Mouse (Mus musculus) neural tube, embryonic 13.5 days (tissue): ENCODE data around the gene Plscr3. TPM values are rescaled to one million over a fixed set of nuclear protein-coding genes. Genes with fewer than 3 reads are reported as not detected.

Experiments
- ATAC-seq: fragments of 200-750 bp; cut with Nextera tagmentation; 2 replicates; pipeline ENCODE4 v1.8.0; 2017; ENCODE audit warnings: low read depth, mild to moderate bottlenecking, moderate TSS enrichment, moderate library complexity
- H3K27ac ChIP-seq: fragments of 300-500 bp; sonication (generic); replicated peaks from 2 replicates; pipeline ENCODE4 v1.5.1; 2015; ENCODE audit warnings: moderate library complexity, mild to moderate bottlenecking, inconsistent platforms
- H3K27me3 ChIP-seq: fragments of 300-500 bp; sonication (generic); 2 replicates; pipeline ENCODE4 v1.6.1; 2015; ENCODE audit warnings: mild to moderate bottlenecking, inconsistent platforms
- H3K36me3 ChIP-seq: fragments of 300-500 bp; sonication (generic); 2 replicates; pipeline ENCODE4 v1.6.1; 2015; ENCODE audit warnings: mild to moderate bottlenecking, inconsistent platforms
- H3K4me1 ChIP-seq: fragments of 300-500 bp; sonication (generic); replicated peaks from 2 replicates; pipeline ENCODE4 v1.6.1; 2015; ENCODE audit warnings: inconsistent platforms
- H3K4me2 ChIP-seq: fragments of 300-500 bp; sonication (generic); 2 replicates; pipeline ENCODE4 v1.6.1; 2015; ENCODE audit warnings: inconsistent platforms, mild to moderate bottlenecking, moderate library complexity
- H3K4me3 ChIP-seq: fragments of 300-500 bp; sonication (generic); 2 replicates; pipeline ENCODE4 v1.5.1; 2015; ENCODE audit warnings: mild to moderate bottlenecking, inconsistent platforms
- H3K9ac ChIP-seq: fragments of 300-500 bp; sonication (generic); 2 replicates; pipeline ENCODE4 v1.6.1; 2015; ENCODE audit warnings: moderate library complexity, mild to moderate bottlenecking, inconsistent platforms
- H3K9me3 ChIP-seq: fragments of 300-500 bp; sonication (generic); 2 replicates; pipeline ENCODE4 v1.6.1; 2016; ENCODE audit warnings: inconsistent platforms
- WGBS: fragments of 180-500 bp; shearing (Covaris S2); methylation state at CpG from one replicate; pipeline ENCODE4 v1.1.7; 2015; 5-methylcytosine and 5-hydroxymethylcytosine counted together
- polyA plus RNA-seq: library from polyadenylated mRNA; unstranded; fragments of >200 nt; fragmentation: Nextera tagmentation; extraction: Ambion mirVana; gene quantifications from 2 replicates; pipeline ENCODE4 v1.2.1, GENCODE M21; 2015

Gene Plscr3
- polyA plus RNA-seq, 1 experiment from 2014 or later = 65.6 TPM

DNA sequence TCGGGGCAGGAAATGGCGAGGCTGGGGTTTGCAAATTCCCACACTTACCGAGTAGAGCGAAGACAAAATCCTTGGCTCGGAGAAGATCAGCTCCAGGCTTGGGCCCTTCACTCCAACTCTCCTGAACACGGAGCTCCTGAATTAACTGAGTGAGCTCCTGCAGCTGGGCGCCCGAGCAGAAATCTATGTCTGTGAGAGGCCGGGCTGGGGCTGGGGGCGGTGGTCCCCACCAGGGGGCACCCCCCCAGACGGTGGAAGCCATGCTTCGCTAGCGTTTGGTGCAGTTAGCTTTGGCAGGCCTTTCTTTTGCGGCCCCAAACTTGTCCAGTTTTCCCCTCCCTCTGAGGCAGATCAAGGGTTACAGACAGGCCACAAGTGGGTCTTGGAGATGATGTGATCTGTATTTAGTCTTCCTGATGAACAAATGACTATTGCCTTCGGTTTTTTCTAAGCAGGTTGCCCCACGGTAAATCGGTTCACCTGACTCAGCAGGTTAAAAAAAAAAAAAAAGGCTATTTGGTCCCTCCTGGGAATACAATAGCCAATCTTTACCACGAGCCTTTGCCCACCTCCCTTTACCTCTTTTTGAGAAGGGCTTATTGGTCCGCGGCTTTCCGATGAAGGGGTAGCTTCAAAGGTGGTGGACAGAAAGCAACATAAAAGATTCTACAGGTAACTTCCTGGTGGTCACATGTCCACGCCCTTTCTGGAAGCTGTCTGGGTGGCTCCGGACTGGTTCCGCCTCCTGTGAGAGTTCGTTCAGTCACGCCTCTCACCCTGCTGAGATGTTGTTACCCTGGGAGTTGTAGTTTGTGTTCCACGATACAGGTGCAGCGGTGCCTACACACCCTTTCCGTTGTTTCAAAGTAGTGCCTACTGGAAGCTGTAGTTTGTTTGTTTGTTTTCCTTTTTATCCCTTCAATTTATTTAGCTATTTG is 40.9 kb upstream of the Plscr3 start, which contains the start of gene Tmem102:
TSS of gene Tmem102 (minus strand) at position 653 of the 938 bp plus-strand sequence.
- Histone ChIP-seq H3K9ac (peak within 1 kb of the TSS; percentile 6; the same call in 1 of the 2 replicates), H3K27ac (no peak within 1 kb of the TSS), H3K27me3 (peaks cover 42% of the 10 kb centered on the region), H3K36me3 (no peaks in the 10 kb centered on the region), H3K4me2 (peak within 1 kb of the TSS; percentile 96), H3K9me3 (no peaks in the 10 kb centered on the region), H3K4me1 (peaks cover 51% of the 10 kb centered on the region), H3K4me3 (peak within 1 kb of the TSS; percentile 60)
- WGBS = 5% methylated on average over 29 of the region's 29 CpGs
- no peak for ATAC-seq

DNA sequence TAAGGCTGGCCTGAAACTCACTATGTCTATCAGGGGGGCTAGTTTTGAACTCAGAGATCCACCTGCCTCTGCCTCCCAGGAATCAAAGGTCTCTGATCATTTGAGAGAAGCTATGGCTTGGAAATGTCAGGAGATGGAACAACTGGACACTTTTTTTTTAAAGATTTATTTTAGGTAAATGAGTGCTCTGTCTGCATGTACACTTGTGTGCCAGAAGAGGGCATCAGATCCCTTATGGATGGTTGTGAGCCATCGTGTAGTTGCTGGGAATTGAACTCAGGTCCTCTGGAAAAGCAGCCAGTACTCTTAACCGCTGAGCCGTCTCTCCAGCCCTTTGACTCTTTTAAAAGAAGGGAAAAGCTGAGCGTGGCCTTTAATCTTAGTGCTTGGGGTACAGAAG is 39.8 kb upstream of the Plscr3 start:
- no peak for ATAC-seq

GRCm38 (mm10) chr11:69807641-69808040 is 38.5 kb upstream of the Plscr3 start:
- Histone ChIP-seq H3K4me2 (no peak overlapping the region), H3K4me3 (no peak overlapping the region), H3K36me3 (no peaks in the 10 kb centered on the region), H3K27me3 (peaks cover 38% of the 10 kb centered on the region), H3K9me3 (no peaks in the 10 kb centered on the region), H3K27ac (no peak overlapping the region), H3K4me1 (peaks cover 29% of the 10 kb centered on the region), H3K9ac (no peak overlapping the region)
- 76% methylated on average over 2 of the region's 2 CpGs for whole genome bisulfite sequencing
- no peak for ATAC-seq

More for the DNA sequence above, 39.8 kb upstream of the Plscr3 start:
- Histone ChIP-seq H3K4me3 (no peak overlapping the region), H3K4me1 (peaks cover 41% of the 10 kb centered on the region), H3K27ac (no peak overlapping the region), H3K9me3 (no peaks in the 10 kb centered on the region), H3K36me3 (no peaks in the 10 kb centered on the region), H3K4me2 (no peak overlapping the region), H3K9ac (no peak overlapping the region), H3K27me3 (peaks cover 42% of the 10 kb centered on the region)
- WGBS = 87% methylated on average over 4 of the region's 4 CpGs

GRCm38 (mm10) chr11:69810280-69810679 is 35.9 kb upstream of the Plscr3 start:
- Histone ChIP-seq H3K9me3 (no peaks in the 10 kb centered on the region), H3K4me1 (peaks cover 3% of the 10 kb centered on the region; the same call in 1 of the 2 replicates), H3K9ac (no peak overlapping the region), H3K27me3 (peaks cover 24% of the 10 kb centered on the region), H3K4me3 (no peak overlapping the region), H3K36me3 (no peaks in the 10 kb centered on the region), H3K4me2 (no peak overlapping the region), H3K27ac (no peak overlapping the region)
- no peak for ATAC-seq

DNA sequence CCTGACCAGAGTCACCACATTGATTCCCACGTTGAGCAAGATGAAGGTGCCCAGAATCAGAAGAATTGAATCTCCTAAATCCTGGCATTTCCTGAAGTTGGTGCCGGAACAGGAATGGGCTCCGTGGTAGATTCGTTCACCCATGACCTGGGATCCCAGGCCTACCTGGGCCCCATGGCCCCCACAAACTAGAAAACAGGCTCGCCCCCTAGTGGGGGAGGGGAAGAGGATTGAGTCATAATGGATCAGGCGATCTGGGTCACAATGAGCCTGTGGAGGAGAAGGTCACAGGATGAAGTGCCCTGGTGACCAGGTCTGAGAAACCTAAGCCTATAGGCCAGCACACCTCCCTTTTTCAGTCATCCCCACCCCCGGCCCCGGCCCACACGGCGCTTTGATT is 31.0 kb upstream of the Plscr3 start, which contains the start of gene Gm39566:
TSS of gene Gm39566 (minus strand) at position 144 of the 400 bp plus-strand sequence.
- Histone ChIP-seq H3K9me3 (peaks cover 6% of the 10 kb centered on the region; the same call in 1 of the 2 replicates), H3K4me2 (no peak within 1 kb of the TSS), H3K4me1 (no peaks in the 10 kb centered on the region), H3K27me3 (no peaks in the 10 kb centered on the region), H3K36me3 (no peaks in the 10 kb centered on the region), H3K9ac (no peak within 1 kb of the TSS), H3K4me3 (no peak within 1 kb of the TSS), H3K27ac (no peak within 1 kb of the TSS)
- ATAC-seq = no peak
- WGBS = 65% methylated on average over 10 of the region's 10 CpGs

DNA sequence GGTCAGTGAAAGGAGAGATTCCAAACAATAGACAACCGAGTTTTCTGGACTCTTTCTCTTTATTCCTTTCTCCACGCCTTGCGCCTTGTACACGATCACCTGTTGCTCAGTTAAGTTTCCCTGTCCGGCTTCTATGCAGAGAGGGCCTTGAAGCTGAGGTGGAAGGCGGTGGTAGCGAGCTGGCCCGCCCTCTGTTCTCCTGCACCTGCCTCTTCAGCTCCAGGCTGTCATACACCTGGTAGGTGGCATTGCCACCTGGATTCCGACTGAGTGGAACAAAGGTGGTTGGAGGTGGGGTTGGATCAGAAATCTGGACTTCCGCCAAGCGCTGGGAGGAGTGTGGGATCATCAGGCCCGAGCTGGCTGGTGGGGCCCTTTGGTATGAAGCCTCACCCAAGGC is 29.7 kb upstream of the Plscr3 start:
- 91% methylated on average over 12 of the region's 12 CpGs for WGBS
- ATAC-seq = no peak

GRCm38 (mm10) chr11:69818365-69818764 is 27.8 kb upstream of the Plscr3 start, which contains the start of gene Spem2:
Gene Spem2 (minus strand): TSS chr11:69818465.
- H3K9me3 ChIP-seq = peaks cover 6% of the 10 kb centered on the region; the same call in 1 of the 2 replicates
- no peak within 1 kb of the TSS for H3K9ac ChIP-seq
- no peak within 1 kb of the TSS for H3K4me2 ChIP-seq
- H3K36me3 ChIP-seq = no peaks in the 10 kb centered on the region
- no peak for ATAC-seq
- WGBS = 83% methylated on average over 2 of the region's 2 CpGs
- no peaks in the 10 kb centered on the region for H3K27me3 ChIP-seq
- no peak within 1 kb of the TSS for H3K4me3 ChIP-seq
- H3K27ac ChIP-seq = no peak within 1 kb of the TSS
- H3K4me1 ChIP-seq = no peaks in the 10 kb centered on the region

More for the DNA sequence above, 29.7 kb upstream of the Plscr3 start:
- no peak overlapping the region for H3K9ac ChIP-seq
- H3K27ac ChIP-seq = no peak overlapping the region
- H3K4me1 ChIP-seq = no peaks in the 10 kb centered on the region
- no peaks in the 10 kb centered on the region for H3K27me3 ChIP-seq
- peaks cover 6% of the 10 kb centered on the region; the same call in 1 of the 2 replicates for H3K9me3 ChIP-seq
- no peak overlapping the region for H3K4me2 ChIP-seq
- no peak overlapping the region for H3K4me3 ChIP-seq
- H3K36me3 ChIP-seq = no peaks in the 10 kb centered on the region

DNA sequence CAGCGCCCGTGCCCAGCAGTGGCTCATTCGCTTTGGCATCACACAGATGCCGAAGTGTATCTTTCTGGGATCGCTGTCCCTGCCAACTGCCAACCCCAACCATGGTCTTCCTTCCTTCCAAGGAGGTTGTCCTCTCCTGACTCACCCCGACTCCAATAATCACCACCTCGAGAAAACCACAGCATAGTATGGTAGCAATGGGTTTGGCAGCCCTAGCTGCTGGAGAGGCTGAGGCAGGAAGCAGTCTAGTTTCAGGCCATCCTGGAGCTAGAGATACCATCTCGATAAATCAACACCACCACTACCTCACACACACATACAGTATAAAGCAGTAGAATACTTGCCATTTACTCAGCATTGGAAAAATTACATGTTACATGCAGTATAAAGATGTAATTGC is 27.3 kb upstream of the Plscr3 start:
- no peak overlapping the region for H3K27ac ChIP-seq
- ATAC-seq = no peak
- H3K4me2 ChIP-seq = no peak overlapping the region
- H3K36me3 ChIP-seq = peaks cover 5% of the 10 kb centered on the region; the same call in 1 of the 2 replicates
- H3K4me1 ChIP-seq = no peaks in the 10 kb centered on the region
- WGBS = 89% methylated on average over 8 of the region's 8 CpGs
- H3K9ac ChIP-seq = no peak overlapping the region
- no peaks in the 10 kb centered on the region for H3K27me3 ChIP-seq
- peaks cover 6% of the 10 kb centered on the region; the same call in 1 of the 2 replicates for H3K9me3 ChIP-seq
- no peak overlapping the region for H3K4me3 ChIP-seq

DNA sequence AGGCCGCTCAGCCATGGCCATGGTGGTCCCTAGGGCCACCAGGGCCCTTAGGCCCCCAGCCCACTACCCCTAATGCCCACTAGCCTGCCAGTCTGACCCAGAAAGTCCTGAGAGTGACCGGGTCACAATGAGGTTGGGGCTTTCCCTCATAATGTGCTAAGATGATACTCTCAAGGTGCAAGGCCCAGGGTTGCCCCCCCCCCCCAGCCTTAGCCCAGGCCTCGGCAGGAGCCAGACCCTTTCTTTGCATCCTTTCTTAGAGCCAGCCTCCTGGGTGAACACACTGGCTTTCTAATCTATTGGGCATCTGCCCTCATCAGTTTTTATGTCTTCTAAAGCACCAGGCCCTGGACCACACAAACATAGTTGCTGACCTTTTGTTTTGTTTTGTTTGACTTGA is 24.1 kb upstream of the Plscr3 start, which contains the start of gene Spem1:
TSS of gene Spem1 (minus strand) at position 101 of the 400 bp plus-strand sequence.
- whole genome bisulfite sequencing = 89% methylated on average over 3 of the region's 3 CpGs
- no peak for ATAC-seq
- Histone ChIP-seq H3K36me3 (peaks cover 36% of the 10 kb centered on the region), H3K27ac (no peak within 1 kb of the TSS), H3K4me2 (no peak within 1 kb of the TSS), H3K27me3 (no peaks in the 10 kb centered on the region), H3K9ac (no peak within 1 kb of the TSS), H3K4me3 (no peak within 1 kb of the TSS), H3K9me3 (peaks cover 6% of the 10 kb centered on the region; the same call in 1 of the 2 replicates), H3K4me1 (no peaks in the 10 kb centered on the region)

GRCm38 (mm10) chr11:69823456-69823855 is 22.7 kb upstream of the Plscr3 start:
- Histone ChIP-seq H3K4me3 (no peak overlapping the region), H3K36me3 (peaks cover 50% of the 10 kb centered on the region), H3K27ac (no peak overlapping the region), H3K9me3 (no peaks in the 10 kb centered on the region), H3K4me2 (no peak overlapping the region), H3K27me3 (no peaks in the 10 kb centered on the region), H3K4me1 (no peaks in the 10 kb centered on the region), H3K9ac (no peak overlapping the region)
- no peak for ATAC-seq
- 65% methylated on average over 2 of the region's 2 CpGs for WGBS

GRCm38 (mm10) chr11:69828832-69829231 is 17.3 kb upstream of the Plscr3 start:
- ATAC-seq = no peak
- H3K9me3 ChIP-seq = no peaks in the 10 kb centered on the region
- no peak overlapping the region for H3K4me2 ChIP-seq
- peaks cover 24% of the 10 kb centered on the region for H3K4me1 ChIP-seq
- H3K36me3 ChIP-seq = peaks cover 93% of the 10 kb centered on the region
- H3K27me3 ChIP-seq = no peaks in the 10 kb centered on the region
- WGBS = 55% methylated on average over 5 of the region's 5 CpGs
- H3K27ac ChIP-seq = no peak overlapping the region
- no peak overlapping the region for H3K4me3 ChIP-seq
- H3K9ac ChIP-seq = no peak overlapping the region

DNA sequence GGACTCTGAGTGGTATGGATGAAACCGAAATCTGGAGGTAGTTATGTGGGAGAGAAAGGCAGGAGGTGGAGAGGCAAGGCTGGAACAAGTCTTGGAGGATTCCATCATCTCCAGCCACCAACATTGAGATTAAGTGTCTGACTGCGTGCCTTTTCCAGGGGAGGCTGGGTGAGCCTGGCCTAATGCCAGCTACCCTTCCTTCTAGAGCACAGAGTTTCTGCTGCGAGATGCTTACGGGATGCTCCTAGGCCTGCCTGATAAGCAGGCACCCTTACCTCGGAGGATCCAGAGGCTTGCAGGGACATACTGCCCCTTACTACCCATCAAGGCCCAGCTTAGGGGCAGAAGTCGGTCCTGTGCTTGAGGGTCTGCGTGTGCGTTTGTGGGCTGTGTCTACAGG is 12.6 kb upstream of the Plscr3 start:
- peak overlapping the region; percentile 99 for H3K4me2 ChIP-seq
- H3K9me3 ChIP-seq = no peaks in the 10 kb centered on the region
- peaks cover 46% of the 10 kb centered on the region for H3K36me3 ChIP-seq
- H3K4me3 ChIP-seq = peak overlapping the region; percentile 93
- ATAC-seq = no peak
- 50% methylated on average over 8 of the region's 8 CpGs for WGBS
- H3K27me3 ChIP-seq = no peaks in the 10 kb centered on the region
- peak overlapping the region; percentile 97 for H3K9ac ChIP-seq
- peaks cover 47% of the 10 kb centered on the region for H3K4me1 ChIP-seq
- peak overlapping the region; percentile 98; the same call in 1 of the 2 replicates for H3K27ac ChIP-seq
